ENCODE assay signal across 8 mouse cellular contexts in the genomic region with DNA sequence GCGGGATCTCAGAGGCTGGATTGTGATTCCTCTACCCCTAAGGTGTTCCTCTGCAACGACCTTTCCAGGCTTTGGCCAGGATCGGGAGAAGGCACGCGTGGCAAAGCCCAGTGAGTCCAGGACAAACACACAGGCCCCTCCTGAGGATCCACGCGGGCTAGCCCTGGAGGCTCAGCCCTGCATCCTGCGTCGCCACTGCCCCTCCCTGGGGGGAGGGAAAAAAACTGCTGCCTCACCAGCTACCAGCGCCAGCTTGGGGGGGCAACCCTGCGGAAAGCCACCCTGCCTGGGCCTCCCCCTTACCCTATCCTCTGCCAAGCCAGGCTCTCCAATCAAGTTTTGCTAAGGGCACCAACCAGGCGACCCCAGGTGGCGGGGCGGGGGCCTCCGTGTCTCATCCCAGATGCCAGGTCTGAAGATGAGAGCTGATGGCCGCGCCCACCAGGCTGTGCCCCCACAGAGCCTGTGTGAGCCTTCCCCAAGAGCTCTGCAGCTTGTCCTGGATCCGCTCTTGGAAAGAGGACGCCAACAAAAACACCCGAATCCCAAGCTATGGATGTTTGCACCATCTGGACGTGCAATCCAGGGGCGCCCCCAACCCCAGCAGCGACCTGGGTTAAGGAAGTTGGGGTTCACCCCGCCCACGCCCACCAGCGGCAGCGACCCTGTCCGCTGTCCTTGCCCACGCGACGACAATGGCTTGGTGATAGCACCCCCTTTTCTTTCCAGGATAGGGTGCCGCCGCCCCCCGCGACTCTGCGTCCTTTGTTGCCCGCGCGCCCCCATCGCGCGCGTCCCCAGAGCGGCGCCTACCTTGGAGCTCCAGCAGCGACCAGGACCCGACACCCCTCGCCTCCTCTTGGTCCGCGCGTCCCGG. TPM values are rescaled to one million over a fixed set of nuclear protein-coding genes. Genes with fewer than 3 reads are reported as not detected.
DNase-seq lines count a peak whose midpoint lies in the region; ATAC-seq and TF ChIP-seq lines count a peak whose summit lies in the region.

No protein-coding gene starts in this region.

- TF ChIP-seq CTCF in small intestine, adult 2 months (IDR thresholded peaks at IDR 0.05; ENCODE audit: extremely low read depth, insufficient read length, insufficient replicate concordance, low read depth, low read length), result no peak

- H3K4me3 ChIP-seq in hindbrain, embryonic 12.5 days, result peak overlapping the region; percentile 64
- peak overlapping the region; percentile 86 for H3K4me3 ChIP-seq in small intestine, adult 2 months (ENCODE audit: low read depth, low read length)

- H3K4me1 ChIP-seq in hindbrain, embryonic 12.5 days, result peaks cover 58% of the 10 kb centered on the region
- peaks cover 39% of the 10 kb centered on the region for H3K4me1 ChIP-seq in small intestine, adult 2 months (ENCODE audit: control insufficient read depth, insufficient read depth, insufficient read length, low read length)

- H3K9ac ChIP-seq in hindbrain, embryonic 12.5 days, result peak overlapping the region; percentile 94

- DNase-seq in ovary, postnatal 36 days (ENCODE audit: low spot score), result peak; percentile 26
- DNase-seq in ovary, postnatal 10 days (ENCODE audit: low spot score), result no peak
- DNase-seq in cerebellum, adult 11-12 months, result peak; percentile 78
- DNase-seq in layer of hippocampus, postnatal 14 days (ENCODE audit: low spot score in 2 of 2), result peak; percentile 66 to 70

- TF ChIP-seq POLR2A in small intestine, adult 2 months (IDR thresholded peaks at IDR 0.05; ENCODE audit: low read depth, low read length), result no peak

- no peaks in the 10 kb centered on the region for H3K27me3 ChIP-seq in hindbrain, embryonic 12.5 days
- no peaks in the 10 kb centered on the region for H3K27me3 ChIP-seq in small intestine, adult 2 months (ENCODE audit: control insufficient read depth, insufficient read depth, low read length)

- no peaks in the 10 kb centered on the region for H3K36me3 ChIP-seq in hindbrain, embryonic 12.5 days
- no peaks in the 10 kb centered on the region for H3K36me3 ChIP-seq in small intestine, adult 2 months (ENCODE audit: control insufficient read depth, insufficient read depth, low read length)

- ATAC-seq in frontal cortex, adult (ENCODE audit: low TSS enrichment), result peak; percentile 20; the same call in 1 of the 2 replicates
- ATAC-seq in hindbrain, embryonic 12.5 days (ENCODE audit: low FRiP score), result peak; percentile 44
- ATAC-seq in megakaryocyte, adult 5-6 weeks (ENCODE audit: poor library complexity, severe bottlenecking), result peak; percentile 18

- no peaks in the 10 kb centered on the region for H3K9me3 ChIP-seq in hindbrain, embryonic 12.5 days (replicated peaks)

- WGBS in hindbrain, embryonic 12.5 days, result 2% methylated on average over 51 of the region's 52 CpGs
- WGBS in small intestine, adult 2 months, result under 1% methylated on average over 52 of the region's 52 CpGs

- peak overlapping the region; percentile 92 for H3K4me2 ChIP-seq in hindbrain, embryonic 12.5 days (replicated peaks)

- peak overlapping the region; percentile 98 for H3K27ac ChIP-seq in hindbrain, embryonic 12.5 days
- H3K27ac ChIP-seq in small intestine, adult 2 months (ENCODE audit: insufficient read depth, low read depth, low read length), result peak overlapping the region; percentile 92

RNA-seq across cellular contexts. Expression of a gene that starts 0.8 kb away (rescaled TPM):
- 12.6 and 13.0 TPM in 2 replicates for polyA plus RNA-seq in hindbrain, embryonic 12.5 days (2016; fragmentation: Nextera tagmentation; extraction: Ambion mirVana)
- total RNA-seq in layer of hippocampus, postnatal 14 days (2021), result 100 to 1,000 TPM; 102 to 103 TPM
- total RNA-seq in megakaryocyte, adult 5-6 weeks (2015), result 1.8 and 1.9 TPM in 2 replicates
- total RNA-seq in megakaryocyte, adult 5-6 weeks (2017), result 3.7 and 6.7 TPM in 2 replicates
- 24.0 and 43.4 TPM in 2 replicates for polyA plus RNA-seq in small intestine, adult 2 months (2012; rRNA removed)

RNA-seq across cellular contexts. Expression of a gene that starts 8.5 kb away (rescaled TPM):
- polyA plus RNA-seq in hindbrain, embryonic 12.5 days (2016; fragmentation: Nextera tagmentation; extraction: Ambion mirVana), result 0.18 and 0.23 TPM in 2 replicates
- total RNA-seq in layer of hippocampus, postnatal 14 days (2021), result 1 to 10 TPM; 6.3 to 7.2 TPM
- total RNA-seq in megakaryocyte, adult 5-6 weeks (2015), result not detected in 2 replicates
- not detected in 2 replicates for total RNA-seq in megakaryocyte, adult 5-6 weeks (2017)
- polyA plus RNA-seq in small intestine, adult 2 months (2012; rRNA removed), result 1.6 and 3.1 TPM in 2 replicates

RNA-seq across cellular contexts. Expression of a gene that starts 29.7 kb away (rescaled TPM):
- 226 and 228 TPM in 2 replicates for polyA plus RNA-seq in hindbrain, embryonic 12.5 days (2016; fragmentation: Nextera tagmentation; extraction: Ambion mirVana)
- total RNA-seq in layer of hippocampus, postnatal 14 days (2021), result 10 to 100 TPM; 54.9 to 57.7 TPM
- total RNA-seq in megakaryocyte, adult 5-6 weeks (2015), result 161 and 172 TPM in 2 replicates
- 110 and 115 TPM in 2 replicates for total RNA-seq in megakaryocyte, adult 5-6 weeks (2017)
- 15.1 and 35.4 TPM in 2 replicates for polyA plus RNA-seq in small intestine, adult 2 months (2012; rRNA removed)

Comparison
In these comparisons a context has a peak if more than half of its experiments do, and no peak if none do; other contexts are left out.
1. RNA of a gene that starts 0.8 kb away (total RNA-seq): 102 to 103 TPM in layer of hippocampus, postnatal 14 days; 1.8 to 6.7 TPM in megakaryocyte, adult 5-6 weeks; every median in the first group is over 10 times any median in the second.
2. RNA of a gene that starts 8.5 kb away (total RNA-seq): 6.3 to 7.2 TPM in layer of hippocampus, postnatal 14 days; not detected in megakaryocyte, adult 5-6 weeks; every median in the first group is over 4 times any median in the second.
3. Peak in every context shown above with its lines, with median percentiles within 50 percentile points of each other: ATAC-seq.